Mouse (Mus musculus): ENCODE results near the gene Gemin4.

GRCm38 (mm10) chr11:76170207-76170606 is 47.3 kb downstream of the Gemin4 start:
- TF ChIP-seq CTCF (IDR thresholded peaks at IDR 0.05) (no peak), EP300 (IDR thresholded peaks at IDR 0.05) (no peak)

Data from lung, postnatal 0 days (tissue).